Mouse (Mus musculus): ENCODE data around the gene B9d2. TPM values are rescaled to one million over a fixed set of nuclear protein-coding genes. Genes with fewer than 3 reads are reported as not detected.
A peak's percentile ranks its signal among the peaks of the same experiment; 100 is the strongest.
"Not testable (repeated sequence)": the region's sequence is repeated elsewhere in the genome, so short reads cannot be mapped to it uniquely, and the experiment has no call there.

Gene B9d2
- polyA plus RNA-seq, 1 experiment from 2014 or later = 57.6 TPM

DNA sequence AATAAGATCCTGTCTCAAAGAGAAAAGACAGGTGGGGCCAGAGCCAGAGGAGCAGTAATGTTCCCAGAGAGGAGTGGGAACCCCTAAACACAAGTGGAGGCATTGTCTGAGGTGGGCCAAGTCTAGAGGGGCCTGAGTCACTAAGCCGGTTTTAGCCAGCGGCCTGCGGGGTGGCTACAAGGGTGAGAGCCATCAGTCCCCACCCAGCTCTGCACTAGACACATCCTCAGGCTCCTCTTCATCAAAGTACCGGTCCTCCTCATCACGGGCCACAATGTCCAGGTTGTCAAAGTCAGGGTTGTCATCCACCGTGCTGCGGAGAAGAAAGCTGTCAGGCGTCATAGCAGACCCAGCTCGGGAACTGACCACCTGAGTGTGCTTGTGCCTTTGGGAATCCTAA is 32.2 kb downstream of the B9d2 start:
- no peak for DNase-seq (ENCODE audit: low spot score)
- ATAC-seq = no peak
- no peak overlapping the region for H3K9ac ChIP-seq (ENCODE audit: low read length)
- WGBS = 92% methylated on average over 9 of the region's 9 CpGs
- H3K27me3 ChIP-seq (replicated peaks; ENCODE audit: control insufficient read depth, insufficient read depth, low read length) = no peaks in the 10 kb centered on the region
- peaks cover 3% of the 10 kb centered on the region; the same call in 1 of the 2 replicates for H3K4me1 ChIP-seq (ENCODE audit: control insufficient read depth, insufficient read depth, low read length)
- H3K36me3 ChIP-seq (ENCODE audit: control insufficient read depth, insufficient read depth, low read length) = peaks cover 49% of the 10 kb centered on the region
- no peak overlapping the region for H3K4me3 ChIP-seq (ENCODE audit: low read depth, low read length)
- no peak overlapping the region for H3K27ac ChIP-seq (ENCODE audit: low read depth, low read length)
- H3K9me3 ChIP-seq (replicated peaks; ENCODE audit: control insufficient read depth, low read length) = no peaks in the 10 kb centered on the region
- no peak overlapping the region for H3K4me2 ChIP-seq (ENCODE audit: low read length)

DNA sequence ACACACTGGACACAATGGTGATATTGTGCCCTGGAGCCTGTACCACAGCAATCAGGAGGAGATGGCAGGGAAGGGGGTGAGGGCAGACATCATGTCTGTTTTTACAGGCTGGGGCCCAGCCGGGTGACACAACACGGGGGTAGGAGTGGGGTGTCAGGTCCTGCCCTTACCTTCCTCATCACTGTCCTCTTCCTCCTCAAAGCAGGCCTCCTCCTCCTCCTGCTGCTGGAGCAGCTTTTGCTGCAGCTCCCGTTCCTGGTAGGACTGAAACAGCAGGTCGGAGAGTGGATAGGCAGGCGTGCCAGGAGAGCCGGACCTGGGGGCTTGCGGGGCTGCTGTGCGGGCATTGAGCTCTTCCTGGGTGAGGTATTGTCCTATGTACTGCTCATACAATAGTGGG is 34.0 kb downstream of the B9d2 start:
- peaks cover 49% of the 10 kb centered on the region for H3K36me3 ChIP-seq (ENCODE audit: control insufficient read depth, insufficient read depth, low read length)
- no peak overlapping the region for H3K27ac ChIP-seq (ENCODE audit: low read depth, low read length)
- H3K4me2 ChIP-seq (ENCODE audit: low read length) = no peak overlapping the region
- no peaks in the 10 kb centered on the region for H3K9me3 ChIP-seq (replicated peaks; ENCODE audit: control insufficient read depth, low read length)
- DNase-seq (ENCODE audit: low spot score) (no peak), ATAC-seq (no peak)
- H3K9ac ChIP-seq (ENCODE audit: low read length) = no peak overlapping the region
- H3K27me3 ChIP-seq (replicated peaks; ENCODE audit: control insufficient read depth, insufficient read depth, low read length) = no peaks in the 10 kb centered on the region
- 93% methylated on average over 8 of the region's 8 CpGs for WGBS
- H3K4me3 ChIP-seq (ENCODE audit: low read depth, low read length) = no peak overlapping the region
- peaks cover 12% of the 10 kb centered on the region for H3K4me1 ChIP-seq (ENCODE audit: control insufficient read depth, insufficient read depth, low read length)

- H3K4me1 ChIP-seq (ENCODE audit: control insufficient read depth, insufficient read depth, low read length) = peaks cover 9% of the 10 kb centered on the region
- ATAC-seq = no peak
- H3K9me3 ChIP-seq (replicated peaks; ENCODE audit: control insufficient read depth, low read length) = no peaks in the 10 kb centered on the region
- no peak overlapping the region for H3K9ac ChIP-seq (ENCODE audit: low read length)
- WGBS = 94% methylated on average over 22 of the region's 22 CpGs
- no peak overlapping the region for H3K4me2 ChIP-seq (ENCODE audit: low read length)
- DNase-seq (ENCODE audit: low spot score) = no peak
- H3K4me3 ChIP-seq (ENCODE audit: low read depth, low read length) = no peak overlapping the region
- H3K27ac ChIP-seq (ENCODE audit: low read depth, low read length) = no peak overlapping the region
- H3K27me3 ChIP-seq (replicated peaks; ENCODE audit: control insufficient read depth, insufficient read depth, low read length) = no peaks in the 10 kb centered on the region
- peaks cover 57% of the 10 kb centered on the region for H3K36me3 ChIP-seq (ENCODE audit: control insufficient read depth, insufficient read depth, low read length)
These were observed 35.2 kb downstream of the B9d2 start for GRCm38 (mm10) chr7:25715731-25716271.

DNA sequence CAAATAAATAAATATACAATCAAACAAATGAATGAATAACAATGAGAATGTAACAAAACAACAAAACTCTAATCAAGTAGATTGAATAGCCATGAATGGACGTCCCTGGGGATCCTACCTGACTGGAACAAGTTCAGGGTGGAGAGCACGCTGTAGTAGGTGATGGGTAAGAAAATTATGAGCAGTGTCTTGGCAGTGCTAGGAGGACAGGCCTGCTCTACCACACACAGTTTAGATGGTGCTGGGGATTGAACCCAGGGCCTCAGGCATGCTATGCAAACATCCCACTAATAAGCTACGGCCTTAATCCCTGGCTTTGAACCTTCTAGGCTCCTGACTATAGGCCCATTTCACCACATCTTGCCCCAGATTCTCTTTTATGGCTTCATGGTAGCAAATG is 36.9 kb downstream of the B9d2 start:
- ATAC-seq = no peak
- Histone ChIP-seq H3K9ac (ENCODE audit: low read length) (no peak overlapping the region), H3K27me3 (replicated peaks; ENCODE audit: control insufficient read depth, insufficient read depth, low read length) (no peaks in the 10 kb centered on the region), H3K9me3 (replicated peaks; ENCODE audit: control insufficient read depth, low read length) (no peaks in the 10 kb centered on the region), H3K4me1 (ENCODE audit: control insufficient read depth, insufficient read depth, low read length) (peaks cover 9% of the 10 kb centered on the region), H3K36me3 (ENCODE audit: control insufficient read depth, insufficient read depth, low read length) (peaks cover 65% of the 10 kb centered on the region), H3K4me2 (ENCODE audit: low read length) (peak overlapping the region; percentile 90; the same call in 1 of the 2 replicates), H3K4me3 (ENCODE audit: low read depth, low read length) (no peak overlapping the region), H3K27ac (ENCODE audit: low read depth, low read length) (no peak overlapping the region)
- WGBS = 93% methylated on average over 3 of the region's 3 CpGs
- no peak for DNase-seq (ENCODE audit: low spot score)

GRCm38 (mm10) chr7:25718788-25719417 is 38.3 kb downstream of the B9d2 start, which contains the start of gene Ccdc97:
TSS of gene Ccdc97 (minus strand) at chr7:25719088.
- Histone ChIP-seq H3K9ac (ENCODE audit: low read length) (peak within 1 kb of the TSS; percentile 79), H3K4me3 (ENCODE audit: low read depth, low read length) (peak within 1 kb of the TSS; percentile 71), H3K4me2 (ENCODE audit: low read length) (peak within 1 kb of the TSS; percentile 90), H3K4me1 (ENCODE audit: control insufficient read depth, insufficient read depth, low read length) (peaks cover 9% of the 10 kb centered on the region), H3K9me3 (replicated peaks; ENCODE audit: control insufficient read depth, low read length) (no peaks in the 10 kb centered on the region), H3K27me3 (replicated peaks; ENCODE audit: control insufficient read depth, insufficient read depth, low read length) (no peaks in the 10 kb centered on the region), H3K36me3 (ENCODE audit: control insufficient read depth, insufficient read depth, low read length) (peaks cover 65% of the 10 kb centered on the region), H3K27ac (ENCODE audit: low read depth, low read length) (peak within 1 kb of the TSS; percentile 55; the same call in 1 of the 2 replicates)
- peak; percentile 98 for DNase-seq (ENCODE audit: low spot score)
- peak; percentile 91 for ATAC-seq
- whole genome bisulfite sequencing = 6% methylated on average over 32 of the region's 32 CpGs

- no peak overlapping the region for H3K4me3 ChIP-seq (ENCODE audit: low read depth, low read length)
- ATAC-seq (peak; percentile 23), DNase-seq (ENCODE audit: low spot score) (peak; percentile 74)
- no peak overlapping the region for H3K27ac ChIP-seq (ENCODE audit: low read depth, low read length)
- H3K9me3 ChIP-seq (replicated peaks; ENCODE audit: control insufficient read depth, low read length) = no peaks in the 10 kb centered on the region
- no peak overlapping the region for H3K9ac ChIP-seq (ENCODE audit: low read length)
- no peaks in the 10 kb centered on the region for H3K27me3 ChIP-seq (replicated peaks; ENCODE audit: control insufficient read depth, insufficient read depth, low read length)
- H3K4me2 ChIP-seq (ENCODE audit: low read length) = no peak overlapping the region
- peaks cover 9% of the 10 kb centered on the region for H3K4me1 ChIP-seq (ENCODE audit: control insufficient read depth, insufficient read depth, low read length)
- WGBS = 63% methylated on average over 10 of the region's 10 CpGs
- peaks cover 65% of the 10 kb centered on the region for H3K36me3 ChIP-seq (ENCODE audit: control insufficient read depth, insufficient read depth, low read length)
These were observed 39.4 kb downstream of the B9d2 start for GRCm38 (mm10) chr7:25719761-25720610.

DNA sequence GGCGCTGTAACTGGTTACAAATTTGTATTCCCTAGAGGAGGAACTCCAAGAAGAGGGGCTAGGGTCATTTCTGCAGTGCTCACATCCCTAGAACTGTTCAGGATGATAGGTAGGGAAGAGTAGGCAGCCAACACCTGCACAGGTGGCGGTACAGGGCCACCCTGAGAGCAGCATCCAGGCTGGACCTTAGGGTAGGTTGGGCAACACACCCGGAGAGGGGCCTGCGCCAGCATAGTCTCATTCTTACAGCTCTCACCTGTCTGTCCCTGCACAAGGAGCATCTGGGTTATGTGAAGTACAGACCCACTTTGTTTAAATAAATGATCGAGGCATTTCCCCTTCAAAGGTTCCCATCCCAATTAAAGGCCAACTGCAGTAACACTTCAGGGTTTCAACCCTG is 40.2 kb downstream of the B9d2 start:
- H3K4me2 ChIP-seq (ENCODE audit: low read length) = no peak overlapping the region
- H3K4me3 ChIP-seq (ENCODE audit: low read depth, low read length) = no peak overlapping the region
- DNase-seq (ENCODE audit: low spot score) (no peak), ATAC-seq (no peak)
- H3K27ac ChIP-seq (ENCODE audit: low read depth, low read length) = no peak overlapping the region
- H3K4me1 ChIP-seq (ENCODE audit: control insufficient read depth, insufficient read depth, low read length) = peaks cover 9% of the 10 kb centered on the region
- peaks cover 65% of the 10 kb centered on the region for H3K36me3 ChIP-seq (ENCODE audit: control insufficient read depth, insufficient read depth, low read length)
- no peaks in the 10 kb centered on the region for H3K9me3 ChIP-seq (replicated peaks; ENCODE audit: control insufficient read depth, low read length)
- no peaks in the 10 kb centered on the region for H3K27me3 ChIP-seq (replicated peaks; ENCODE audit: control insufficient read depth, insufficient read depth, low read length)
- H3K9ac ChIP-seq (ENCODE audit: low read length) = no peak overlapping the region
- WGBS = 90% methylated on average over 5 of the region's 5 CpGs

DNA sequence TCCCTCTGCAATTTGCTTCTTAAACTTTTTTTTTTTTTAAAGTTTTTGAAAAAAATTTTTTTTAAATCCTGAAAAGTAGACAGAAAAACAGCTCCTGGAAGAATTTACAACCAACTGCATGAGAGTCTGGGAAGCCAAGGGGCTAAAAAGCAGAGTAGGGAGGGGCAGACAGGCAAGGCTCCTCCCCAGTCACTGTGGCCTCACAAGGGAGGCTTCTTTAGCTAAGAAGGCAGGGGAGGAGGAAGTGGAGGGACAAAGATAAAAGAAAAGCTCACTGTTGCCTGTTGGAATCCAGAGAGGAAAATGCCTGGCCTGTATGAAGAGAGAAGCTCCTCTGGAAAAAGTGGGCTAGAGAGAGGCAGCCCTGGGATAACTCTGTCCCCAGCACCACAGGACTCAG is 41.2 kb downstream of the B9d2 start:
- H3K4me2 ChIP-seq (ENCODE audit: low read length); H3K27ac ChIP-seq (ENCODE audit: low read depth, low read length); H3K27me3 ChIP-seq (replicated peaks; ENCODE audit: control insufficient read depth, insufficient read depth, low read length); H3K4me1 ChIP-seq (ENCODE audit: control insufficient read depth, insufficient read depth, low read length); H3K9ac ChIP-seq (ENCODE audit: low read length); DNase-seq (ENCODE audit: low spot score); ATAC-seq; H3K9me3 ChIP-seq (replicated peaks; ENCODE audit: control insufficient read depth, low read length); H3K4me3 ChIP-seq (ENCODE audit: low read depth, low read length): not testable (repeated sequence)
- peaks cover 67% of the 10 kb centered on the region for H3K36me3 ChIP-seq (ENCODE audit: control insufficient read depth, insufficient read depth, low read length)

- Histone ChIP-seq H3K4me3 (ENCODE audit: low read depth, low read length) (no peak overlapping the region), H3K4me2 (ENCODE audit: low read length) (no peak overlapping the region), H3K27ac (ENCODE audit: low read depth, low read length) (no peak overlapping the region), H3K4me1 (ENCODE audit: control insufficient read depth, insufficient read depth, low read length) (no peaks in the 10 kb centered on the region), H3K9me3 (replicated peaks; ENCODE audit: control insufficient read depth, low read length) (no peaks in the 10 kb centered on the region), H3K27me3 (replicated peaks; ENCODE audit: control insufficient read depth, insufficient read depth, low read length) (no peaks in the 10 kb centered on the region), H3K36me3 (ENCODE audit: control insufficient read depth, insufficient read depth, low read length) (peaks cover 97% of the 10 kb centered on the region), H3K9ac (ENCODE audit: low read length) (no peak overlapping the region)
- 82% methylated on average over 19 of the region's 19 CpGs for WGBS
- ATAC-seq (no peak), DNase-seq (ENCODE audit: low spot score) (no peak)
These were observed 45.3 kb downstream of the B9d2 start for GRCm38 (mm10) chr7:25725886-25726285.
